Mouse (Mus musculus) bone marrow, adult 2 months (tissue): Measurements from ENCODE around the gene Slit3. TPM values are rescaled to one million over a fixed set of nuclear protein-coding genes. Genes with fewer than 3 reads are reported as not detected.

Experiments used
- H3K27ac ChIP-seq: fragments of 200-500 bp; 2 replicates; pipeline ENCODE4 v1.5.1; 2012; ENCODE audit warnings: low read depth, mild to moderate bottlenecking, control low read depth, inconsistent platforms, low read length; ENCODE audit not compliant: control insufficient read depth, poor library complexity, insufficient read depth
- H3K4me1 ChIP-seq: fragments of 200-500 bp; 2 replicates; pipeline ENCODE4 v1.6.1; 2011; ENCODE audit warnings: low read length; ENCODE audit not compliant: control insufficient read depth, insufficient read depth
- H3K4me3 ChIP-seq: fragments of 200-500 bp; replicated peaks from 2 replicates; pipeline ENCODE3; 2011; ENCODE audit warnings: mild to moderate bottlenecking, low read depth, low read length, control low read depth; ENCODE audit not compliant: control insufficient read depth
- CTCF ChIP-seq: fragments of 200-500 bp; IDR thresholded peaks from 2 replicates; pipeline ENCODE4 v1.5.1; 2011; ENCODE audit warnings: low read length, control low read depth; ENCODE audit not compliant: control insufficient read depth, insufficient read depth
- POLR2A ChIP-seq: fragments of 200-500 bp; IDR thresholded peaks from 2 replicates; pipeline ENCODE4 v1.6.1; 2011; ENCODE audit warnings: low read depth, mild to moderate bottlenecking, control low read depth, low read length, borderline replicate concordance; ENCODE audit not compliant: control insufficient read depth
- WGBS: fragments of 180-500 bp; shearing (Covaris S2); methylation state at CpG from one replicate; pipeline ENCODE4 v1.1.7; 2018; 5-methylcytosine and 5-hydroxymethylcytosine counted together
- polyA plus RNA-seq: library from polyadenylated mRNA; stranded (reverse); fragments of >200 nt; gene quantifications from 2 replicates; pipeline ENCODE4 v1.2.4, GENCODE M21; 2011; ENCODE audit warnings: low replicate concordance; ENCODE audit not compliant: missing spikeins, insufficient read depth, insufficient read length

The Slit3 gene
- polyA plus RNA-seq, 1 experiment: 2.0 TPM

GRCm38 (mm10) chr11:35288761-35289278 lies 167.8 kb downstream of the Slit3 start:
- WGBS: 46% methylated on average over 14 of the region's 14 CpGs
- TF ChIP-seq CTCF: no peak
- no peak for TF ChIP-seq POLR2A
- Histone ChIP-seq H3K4me3 (no peak overlapping the region), H3K4me1 (no peaks in the 10 kb centered on the region), H3K27ac (no peak overlapping the region)

GRCm38 (mm10) chr11:35292228-35292747 lies 171.3 kb downstream of the Slit3 start:
- TF ChIP-seq CTCF (no peak), POLR2A (no peak)
- 76% methylated on average over 8 of the region's 8 CpGs for WGBS

GRCm38 (mm10) chr11:35293197-35293596 lies 172.2 kb downstream of the Slit3 start:
- WGBS: 78% methylated on average over 5 of the region's 5 CpGs
- TF ChIP-seq POLR2A (no peak), CTCF (no peak)
- Histone ChIP-seq H3K4me3 (no peak overlapping the region), H3K4me1 (no peaks in the 10 kb centered on the region), H3K27ac (no peak overlapping the region)

More at GRCm38 (mm10) chr11:35292228-35292747, 171.3 kb downstream of the Slit3 start:
- Histone ChIP-seq H3K4me3 (no peak overlapping the region), H3K4me1 (no peaks in the 10 kb centered on the region), H3K27ac (no peak overlapping the region)

GRCm38 (mm10) chr11:35294670-35295069 lies 173.6 kb downstream of the Slit3 start:
- H3K4me3 ChIP-seq: no peak overlapping the region
- no peak for TF ChIP-seq POLR2A
- TF ChIP-seq CTCF: no peak
- no peak overlapping the region for H3K27ac ChIP-seq
- no peaks in the 10 kb centered on the region for H3K4me1 ChIP-seq
- WGBS: 73% methylated on average over 7 of the region's 7 CpGs

- Histone ChIP-seq H3K4me1 (no peaks in the 10 kb centered on the region), H3K4me3 (no peak overlapping the region), H3K27ac (no peak overlapping the region)
- 63% methylated on average over 3 of the region's 3 CpGs for WGBS
- TF ChIP-seq CTCF (no peak), POLR2A (no peak)
Measured at GRCm38 (mm10) chr11:35295162-35295799, 174.3 kb downstream of the Slit3 start.

GRCm38 (mm10) chr11:35296803-35297202 lies 175.8 kb downstream of the Slit3 start:
- no peak for TF ChIP-seq CTCF
- no peak overlapping the region for H3K27ac ChIP-seq
- H3K4me1 ChIP-seq: no peaks in the 10 kb centered on the region

GRCm38 (mm10) chr11:35297319-35297718 lies 176.3 kb downstream of the Slit3 start:
- no peak for TF ChIP-seq CTCF
- no peak for TF ChIP-seq POLR2A
- no peaks in the 10 kb centered on the region for H3K4me1 ChIP-seq
- 9% methylated on average over 5 of the region's 5 CpGs for WGBS
- no peak overlapping the region for H3K4me3 ChIP-seq
- H3K27ac ChIP-seq: no peak overlapping the region

More at GRCm38 (mm10) chr11:35296803-35297202, 175.8 kb downstream of the Slit3 start:
- no peak overlapping the region for H3K4me3 ChIP-seq
- 79% methylated on average over 5 of the region's 5 CpGs for WGBS

GRCm38 (mm10) chr11:35298526-35298925 lies 177.5 kb downstream of the Slit3 start:
- Histone ChIP-seq H3K27ac (no peak overlapping the region), H3K4me1 (no peaks in the 10 kb centered on the region), H3K4me3 (no peak overlapping the region)
- WGBS: 83% methylated on average over 2 of the region's 2 CpGs
- TF ChIP-seq CTCF: no peak
- TF ChIP-seq POLR2A: no peak
